Mouse (Mus musculus): Measurements from ENCODE around the gene Krtdap.

DNA sequence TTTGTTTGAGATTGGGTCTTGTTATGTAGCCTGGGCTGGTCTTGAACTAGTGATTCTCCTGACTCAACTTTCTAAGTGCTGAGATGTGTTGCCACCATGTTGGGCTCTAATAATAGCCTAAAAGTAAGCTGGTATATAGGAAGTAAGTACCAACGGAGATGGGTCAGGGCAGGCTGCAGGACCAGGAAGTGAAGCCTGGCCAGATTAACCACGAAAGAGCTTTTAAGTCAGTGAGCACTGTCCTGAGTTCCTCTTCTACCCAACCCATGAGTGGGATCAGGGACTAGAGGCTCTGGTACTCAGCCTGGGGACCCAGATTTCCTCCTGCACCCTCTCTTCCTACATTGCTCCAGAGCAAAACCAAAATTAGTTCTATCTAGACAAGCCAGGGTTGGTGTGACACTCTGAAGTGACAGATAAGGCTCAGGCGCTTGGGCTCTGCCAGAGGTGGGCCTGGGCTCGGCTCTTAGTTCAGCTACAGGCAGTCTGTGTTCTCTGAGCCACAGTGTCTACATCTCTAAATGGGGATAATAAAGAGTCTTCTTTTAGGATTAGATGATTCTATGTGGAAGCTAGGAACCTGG is 25.8 kb upstream of the Krtdap start:
- TF ChIP-seq CTCF (conservative IDR thresholded peaks at IDR 0.05; ENCODE audit: low read length) (no peak), POU5F1 (IDR thresholded peaks at IDR 0.05; ENCODE audit: borderline replicate concordance, low read length) (no peak), NANOG (IDR thresholded peaks at IDR 0.05; ENCODE audit: borderline replicate concordance, low read length) (no peak)

Data from E14TG2a.4 (cell line).